Mouse (Mus musculus): Measurements from ENCODE around the gene Slc12a7. TPM values are rescaled to one million over a fixed set of nuclear protein-coding genes. Genes with fewer than 3 reads are reported as not detected.

Gene Slc12a7
- total and polyA plus RNA-seq, 3 experiments = 3.1 to 6.9 TPM; not detected in 1

DNA sequence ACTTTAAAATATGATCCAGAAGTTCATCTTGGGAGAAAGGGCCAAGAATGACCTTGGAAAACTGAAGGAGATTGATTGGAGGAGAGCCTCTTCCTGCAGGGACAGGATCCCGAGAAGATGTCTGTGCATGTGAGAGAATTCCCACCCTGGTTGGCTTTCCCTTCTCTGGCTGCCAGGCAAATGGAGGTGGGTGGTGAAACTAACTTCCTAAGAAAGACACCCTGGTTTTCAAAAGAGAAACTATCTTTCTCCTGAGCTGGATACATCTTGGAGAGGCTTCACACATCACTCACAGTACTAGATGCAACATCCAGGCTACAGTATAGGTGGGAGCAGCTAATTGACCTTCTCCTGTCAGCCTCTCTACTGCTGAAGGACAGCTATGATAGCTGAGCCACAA lies 2.0 kb upstream of the Slc12a7 start:
- Histone ChIP-seq H3K4me1 (ENCODE audit: control insufficient read depth in 1 of 2, insufficient read depth in 2 of 2, low read length in 2 of 2) (no peaks in the 10 kb centered on the region), H3K4me3 (ENCODE audit: control insufficient read depth in 1 of 2, insufficient read depth in 1 of 2, low read depth in 2 of 2, low read length in 2 of 2) (no peak overlapping the region), H3K36me3 (ENCODE audit: control insufficient read depth in 1 of 2, insufficient read depth in 2 of 2, low read length in 2 of 2) (no peaks in the 10 kb centered on the region), H3K9me3 (replicated peaks; ENCODE audit: insufficient read depth, low read length) (no peaks in the 10 kb centered on the region), H3K79me2 (ENCODE audit: control insufficient read depth, insufficient read depth, low read length, poor library complexity) (no peaks in the 10 kb centered on the region), H3K9ac (ENCODE audit: control insufficient read depth, low read depth, low read length, poor library complexity, severe bottlenecking) (no peak overlapping the region), H3K27ac (ENCODE audit: control insufficient read depth, low read depth, low read length) (no peak overlapping the region), H3K27me3 (ENCODE audit: control insufficient read depth in 1 of 2, insufficient read depth in 2 of 2, low read length in 2 of 2) (peaks cover 5 to 6% of the 10 kb centered on the region in 2 experiments)
- TF ChIP-seq POLR2A (IDR thresholded peaks at IDR 0.05; ENCODE audit: control insufficient read depth in 1 of 2, insufficient read depth in 1 of 2, low read depth in 1 of 2, low read length in 2 of 2, poor library complexity in 1 of 2) (no peak), CHD1 (IDR thresholded peaks at IDR 0.05; ENCODE audit: low read depth, low read length) (no peak), SMC3 (IDR thresholded peaks at IDR 0.05; ENCODE audit: low read depth, low read length) (no peak), POLR2AphosphoS2 (IDR thresholded peaks at IDR 0.05; ENCODE audit: low read length) (no peak), MEF2A (IDR thresholded peaks at IDR 0.05; ENCODE audit: extremely low read depth, insufficient replicate concordance, low read depth, low read length, poor library complexity, severe bottlenecking) (no peak), E2F4 (IDR thresholded peaks at IDR 0.05; ENCODE audit: borderline replicate concordance, low read depth, low read length) (no peak), ZC3H11A (IDR thresholded peaks at IDR 0.05; ENCODE audit: low read depth, low read length) (no peak), ELF1 (IDR thresholded peaks at IDR 0.05; ENCODE audit: low read depth, low read length) (no peak), MYB (IDR thresholded peaks at IDR 0.05; ENCODE audit: low read depth, low read length) (no peak), ZNF384 (IDR thresholded peaks at IDR 0.05; ENCODE audit: low read depth, low read length) (no peak), NRF1 (IDR thresholded peaks at IDR 0.05; ENCODE audit: insufficient read depth, low read depth, low read length, poor library complexity, severe bottlenecking) (no peak), KAT2A (conservative IDR thresholded peaks at IDR 0.05; ENCODE audit: low read depth, low read length) (no peak), TCF12 (IDR thresholded peaks at IDR 0.05; ENCODE audit: low read depth, low read length) (no peak), CHD2 (IDR thresholded peaks at IDR 0.05; ENCODE audit: low read length) (no peak), JUND (IDR thresholded peaks at IDR 0.05; ENCODE audit: low read depth, low read length) (no peak), MXI1 (IDR thresholded peaks at IDR 0.05; ENCODE audit: low read depth, low read length) (no peak), GABPA (IDR thresholded peaks at IDR 0.05; ENCODE audit: low read depth, low read length) (no peak), POLR2AphosphoS5 (IDR thresholded peaks at IDR 0.05; ENCODE audit: borderline replicate concordance, low read depth, low read length) (no peak), RCOR1 (IDR thresholded peaks at IDR 0.05; ENCODE audit: low read depth, low read length) (no peak), GATA1 (IDR thresholded peaks at IDR 0.05; ENCODE audit: low read depth, low read length) (no peak)
- no peak for DNase-seq (ENCODE audit: low read depth, low spot score)

DNA sequence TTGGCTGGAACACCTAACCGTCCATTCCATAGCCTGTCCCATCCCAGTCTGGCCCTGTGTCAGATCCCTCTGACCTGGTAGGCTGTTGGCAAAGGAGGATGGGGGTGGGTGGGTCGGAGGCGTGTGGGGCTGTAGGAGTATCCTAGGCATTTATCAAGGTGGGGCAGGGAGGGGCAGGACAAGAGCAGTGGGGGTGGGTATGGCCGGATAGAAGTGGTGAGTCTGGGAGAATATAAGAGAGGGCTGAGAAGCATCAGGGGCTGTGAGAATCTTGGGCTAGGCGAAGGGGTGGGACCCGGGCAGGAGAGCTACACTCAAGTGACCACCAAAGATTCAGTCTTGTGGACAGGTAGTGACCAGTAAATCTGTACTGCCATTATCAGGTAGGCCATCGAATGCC lies 659 bp upstream of the Slc12a7 start:
- Histone ChIP-seq H3K4me3 (ENCODE audit: control insufficient read depth in 1 of 2, insufficient read depth in 1 of 2, low read depth in 2 of 2, low read length in 2 of 2) (no peak overlapping the region), H3K27ac (ENCODE audit: control insufficient read depth, low read depth, low read length) (no peak overlapping the region), H3K27me3 (ENCODE audit: control insufficient read depth in 1 of 2, insufficient read depth in 2 of 2, low read length in 2 of 2) (peaks cover 5 to 6% of the 10 kb centered on the region in 2 experiments)

More for the DNA sequence above, 659 bp upstream of the Slc12a7 start:
- Histone ChIP-seq H3K79me2 (ENCODE audit: control insufficient read depth, insufficient read depth, low read length, poor library complexity) (no peaks in the 10 kb centered on the region), H3K9ac (ENCODE audit: control insufficient read depth, low read depth, low read length, poor library complexity, severe bottlenecking) (no peak overlapping the region), H3K36me3 (ENCODE audit: control insufficient read depth in 1 of 2, insufficient read depth in 2 of 2, low read length in 2 of 2) (no peaks in the 10 kb centered on the region), H3K4me1 (ENCODE audit: control insufficient read depth in 1 of 2, insufficient read depth in 2 of 2, low read length in 2 of 2) (no peaks in the 10 kb centered on the region), H3K9me3 (replicated peaks; ENCODE audit: insufficient read depth, low read length) (no peaks in the 10 kb centered on the region)
- TF ChIP-seq CHD2 (IDR thresholded peaks at IDR 0.05; ENCODE audit: low read length) (no peak), CTCF (IDR thresholded peaks at IDR 0.05 in 2 of 3, conservative IDR thresholded peaks at IDR 0.05 in 1 of 3; ENCODE audit: control insufficient read depth in 1 of 3, insufficient read depth in 1 of 3, low read depth in 2 of 3, low read length in 3 of 3, poor library complexity in 1 of 3, severe bottlenecking in 1 of 3) (no peak), MAZ (IDR thresholded peaks at IDR 0.05; ENCODE audit: low read depth, low read length) (no peak), POLR2A (IDR thresholded peaks at IDR 0.05; ENCODE audit: control insufficient read depth in 1 of 2, insufficient read depth in 1 of 2, low read depth in 1 of 2, low read length in 2 of 2, poor library complexity in 1 of 2) (no peak), SIN3A (IDR thresholded peaks at IDR 0.05; ENCODE audit: low read length) (no peak), MEF2A (IDR thresholded peaks at IDR 0.05; ENCODE audit: extremely low read depth, insufficient replicate concordance, low read depth, low read length, poor library complexity, severe bottlenecking) (no peak), TAL1 (IDR thresholded peaks at IDR 0.05; ENCODE audit: low read length) (no peak)
- DNase-seq (ENCODE audit: low read depth, low spot score) = no peak

Measured in MEL (cell line).